Mouse (Mus musculus): ENCODE data around the gene Tspan5. TPM values are rescaled to one million over a fixed set of nuclear protein-coding genes. Genes with fewer than 3 reads are reported as not detected.

Gene Tspan5
- total and polyA plus RNA-seq, 2 experiments from 2014 or later: 7.7 to 25.4 TPM

DNA sequence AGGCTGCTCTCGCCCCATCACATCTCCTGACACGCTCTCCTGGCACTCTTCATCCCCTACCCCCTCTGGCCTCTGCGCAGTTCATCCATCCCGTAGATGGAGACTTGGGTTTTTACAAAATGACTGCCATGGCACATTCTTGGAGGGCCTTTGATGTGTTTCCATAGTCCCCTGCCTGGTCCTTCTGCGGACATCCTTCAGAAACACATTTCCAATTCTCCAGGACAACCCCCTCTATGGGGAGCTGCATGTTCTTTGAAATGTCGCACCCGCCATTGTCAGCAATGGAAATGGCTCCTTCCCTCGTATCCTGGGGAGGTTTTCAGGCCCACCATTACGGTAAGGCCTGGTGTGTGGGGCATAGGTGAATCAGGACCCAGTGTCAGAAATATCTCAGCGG lies 134.4 kb downstream of the Tspan5 start:
- no peak for ATAC-seq (ENCODE audit: insufficient read depth, low read depth)

DNA sequence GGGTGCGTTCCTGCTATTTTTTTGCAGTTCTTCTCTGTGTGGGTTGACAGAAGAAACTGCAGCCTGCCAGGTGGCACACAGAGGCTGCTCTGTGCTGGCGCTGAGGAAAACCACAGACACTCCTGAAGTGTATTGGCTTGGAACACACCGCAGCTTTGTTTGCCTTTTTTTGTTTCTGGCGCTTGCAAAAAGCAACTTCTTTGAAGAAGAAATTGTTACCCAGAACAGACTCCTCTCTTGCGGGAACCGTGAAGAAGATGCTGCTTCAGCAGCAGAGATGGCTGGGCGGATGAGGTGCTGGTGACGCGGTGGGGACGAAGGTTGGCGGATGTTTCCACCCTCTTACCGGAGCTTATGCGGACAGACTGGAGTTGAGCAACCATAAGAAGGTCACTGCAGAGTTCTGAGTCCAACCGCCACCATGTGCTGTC lies 135.0 kb downstream of the Tspan5 start:
- Histone ChIP-seq H3K27ac (ENCODE audit: low read depth) (peak overlapping the region; percentile 51; the same call in 1 of the 2 replicates), H3K4me1 (ENCODE audit: control insufficient read depth, insufficient read depth) (peaks cover 6% of the 10 kb centered on the region; the same call in 1 of the 2 replicates), H3K36me3 (replicated peaks; ENCODE audit: control insufficient read depth, insufficient read depth, low read length) (no peaks in the 10 kb centered on the region), H3K4me2 (ENCODE audit: low read depth, low read length) (peak overlapping the region; percentile 21; the same call in 1 of the 2 replicates), H3K9ac (replicated peaks; ENCODE audit: low read depth, low read length) (no peak overlapping the region), H3K27me3 (ENCODE audit: control insufficient read depth, insufficient read depth, low read length) (no peaks in the 10 kb centered on the region), H3K4me3 (ENCODE audit: low read depth, low read length) (no peak overlapping the region), H3K9me3 (replicated peaks; ENCODE audit: control insufficient read depth, low read length) (no peaks in the 10 kb centered on the region)
- TF ChIP-seq EP300 (IDR thresholded peaks at IDR 0.05; ENCODE audit: low read depth) (no peak), CTCF (IDR thresholded peaks at IDR 0.05; ENCODE audit: low read depth) (no peak)
- DNase-seq (ENCODE audit: low spot score) (no peak), ATAC-seq (ENCODE audit: insufficient read depth, low read depth) (no peak)
- WGBS: 87% methylated on average over 14 of the region's 14 CpGs

More for the DNA sequence above, 134.4 kb downstream of the Tspan5 start:
- no peaks in the 10 kb centered on the region for H3K27me3 ChIP-seq (ENCODE audit: control insufficient read depth, insufficient read depth, low read length)
- 0 out of 2 replicates have a peak, but pooled peaks cover under 1% of the 10 kb centered on the region for H3K4me1 ChIP-seq (ENCODE audit: control insufficient read depth, insufficient read depth)
- H3K36me3 ChIP-seq (replicated peaks; ENCODE audit: control insufficient read depth, insufficient read depth, low read length): no peaks in the 10 kb centered on the region
- peak overlapping the region; percentile 51; the same call in 1 of the 2 replicates for H3K27ac ChIP-seq (ENCODE audit: low read depth)
- DNase-seq (ENCODE audit: low spot score): no peak
- no peak overlapping the region for H3K9ac ChIP-seq (replicated peaks; ENCODE audit: low read depth, low read length)
- WGBS: 92% methylated on average over 10 of the region's 10 CpGs
- H3K9me3 ChIP-seq (replicated peaks; ENCODE audit: control insufficient read depth, low read length): no peaks in the 10 kb centered on the region
- H3K4me3 ChIP-seq (ENCODE audit: low read depth, low read length): no peak overlapping the region
- H3K4me2 ChIP-seq (ENCODE audit: low read depth, low read length): no peak overlapping the region
- TF ChIP-seq EP300 (IDR thresholded peaks at IDR 0.05; ENCODE audit: low read depth): no peak

DNA sequence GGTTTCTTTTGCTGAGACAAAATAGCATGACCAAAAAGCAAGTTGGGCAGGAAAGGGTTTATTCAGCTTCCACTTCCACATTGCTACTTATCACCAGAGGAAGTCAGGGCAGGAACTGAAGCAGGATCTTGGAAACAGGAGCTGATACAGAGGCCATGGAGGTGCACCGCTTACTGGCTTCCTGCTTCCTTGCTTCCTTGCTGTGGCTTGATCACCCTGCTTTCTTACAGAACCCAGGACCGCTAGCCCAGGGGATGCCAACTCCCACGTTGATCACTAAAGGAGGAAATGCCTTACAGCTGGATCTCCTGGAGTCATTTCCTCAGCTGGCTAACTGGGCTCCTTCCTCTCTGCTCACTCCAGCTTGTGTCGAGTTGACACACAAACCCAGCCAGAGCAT lies 135.7 kb downstream of the Tspan5 start:
- Histone ChIP-seq H3K27me3 (ENCODE audit: control insufficient read depth, insufficient read depth, low read length) (no peaks in the 10 kb centered on the region), H3K9ac (replicated peaks; ENCODE audit: low read depth, low read length) (no peak overlapping the region), H3K27ac (ENCODE audit: low read depth) (peak overlapping the region; percentile 51; the same call in 1 of the 2 replicates), H3K36me3 (replicated peaks; ENCODE audit: control insufficient read depth, insufficient read depth, low read length) (no peaks in the 10 kb centered on the region), H3K4me2 (ENCODE audit: low read depth, low read length) (no peak overlapping the region; the same call in 1 of the 2 replicates), H3K4me3 (ENCODE audit: low read depth, low read length) (no peak overlapping the region), H3K4me1 (ENCODE audit: control insufficient read depth, insufficient read depth) (peaks cover 11% of the 10 kb centered on the region; the same call in 1 of the 2 replicates), H3K9me3 (replicated peaks; ENCODE audit: control insufficient read depth, low read length) (no peaks in the 10 kb centered on the region)
- ATAC-seq (ENCODE audit: insufficient read depth, low read depth) (0 out of 2 replicates have a peak, but pooled peaks have one; percentile 40), DNase-seq (ENCODE audit: low spot score) (peak; percentile 20)
- 39% methylated on average over 4 of the region's 4 CpGs for WGBS
- no peak for TF ChIP-seq CTCF (IDR thresholded peaks at IDR 0.05; ENCODE audit: low read depth)
- TF ChIP-seq EP300 (IDR thresholded peaks at IDR 0.05; ENCODE audit: low read depth): no peak

DNA sequence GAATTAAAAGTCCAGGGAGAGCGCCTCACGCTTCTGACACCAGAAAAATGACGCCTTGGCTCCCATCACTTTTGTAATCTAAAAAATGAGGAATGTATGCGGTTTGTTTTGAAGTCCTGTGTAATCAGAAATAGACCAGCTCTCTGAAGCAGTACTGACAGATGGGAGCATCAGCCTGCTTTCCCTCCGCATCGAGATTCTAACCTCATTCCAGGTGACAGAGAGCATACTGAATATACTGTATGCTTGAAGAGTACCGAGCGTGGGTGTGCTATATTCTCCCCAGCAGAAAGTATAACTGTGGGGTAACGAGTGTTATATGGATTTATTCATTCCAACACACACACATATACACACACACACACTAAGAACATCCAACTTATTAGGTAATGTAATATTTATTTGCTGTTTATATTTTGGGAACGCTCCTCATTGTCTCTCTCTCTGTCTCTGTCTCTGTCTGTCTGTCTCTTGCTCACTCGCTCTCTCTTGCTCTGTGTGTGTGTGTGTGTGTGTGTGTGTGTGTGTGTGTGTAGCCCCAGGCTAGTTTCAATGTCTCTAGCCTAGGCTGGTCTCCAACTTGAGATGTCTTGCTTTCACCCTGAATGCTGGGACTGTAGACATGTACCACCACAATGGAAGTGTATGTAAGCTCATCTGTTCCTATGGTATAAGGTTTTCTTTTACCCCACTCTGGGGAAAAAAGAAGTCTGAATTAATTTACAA lies 139.2 kb downstream of the Tspan5 start:
- ATAC-seq (ENCODE audit: insufficient read depth, low read depth): no peak

DNA sequence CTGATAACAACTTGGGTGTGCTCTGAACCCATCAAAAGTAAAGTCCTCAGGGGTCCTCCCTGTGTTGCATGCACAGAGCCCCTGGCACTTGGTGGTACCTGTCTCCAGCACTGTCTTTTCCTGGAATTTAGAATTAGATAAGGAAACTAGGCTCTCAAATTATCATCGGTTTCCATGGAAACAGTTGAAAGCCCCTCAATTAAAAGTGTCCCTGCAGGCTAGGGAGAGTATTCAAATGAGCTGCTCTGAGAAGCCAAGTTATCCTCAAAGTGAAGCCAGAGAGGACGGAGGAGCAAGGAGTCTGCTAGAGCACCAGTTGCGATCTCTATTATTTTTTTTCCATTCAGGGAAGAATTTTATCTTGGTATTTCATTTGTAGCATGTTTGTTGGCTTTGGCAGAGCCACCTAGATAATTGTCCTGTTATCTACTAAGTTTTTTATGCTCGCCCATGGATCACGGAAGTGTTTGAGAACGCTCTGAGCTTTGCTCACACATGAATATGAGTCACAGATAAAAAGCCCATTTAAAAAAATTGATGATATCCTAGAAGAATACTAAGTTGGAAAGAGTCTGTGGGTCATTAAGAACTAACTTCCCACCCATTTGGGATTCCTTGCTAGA lies 139.8 kb downstream of the Tspan5 start:
- H3K4me2 ChIP-seq (ENCODE audit: low read depth, low read length): no peak overlapping the region
- TF ChIP-seq CTCF (IDR thresholded peaks at IDR 0.05; ENCODE audit: low read depth) (no peak), EP300 (IDR thresholded peaks at IDR 0.05; ENCODE audit: low read depth) (no peak)
- H3K27ac ChIP-seq (ENCODE audit: low read depth): no peak overlapping the region
- H3K9me3 ChIP-seq (replicated peaks; ENCODE audit: control insufficient read depth, low read length): no peaks in the 10 kb centered on the region
- ATAC-seq (ENCODE audit: insufficient read depth, low read depth) (no peak), DNase-seq (ENCODE audit: low spot score) (no peak)
- no peaks in the 10 kb centered on the region for H3K36me3 ChIP-seq (replicated peaks; ENCODE audit: control insufficient read depth, insufficient read depth, low read length)
- 30% methylated on average over 6 of the region's 6 CpGs for WGBS
- peaks cover 11% of the 10 kb centered on the region; the same call in 1 of the 2 replicates for H3K4me1 ChIP-seq (ENCODE audit: control insufficient read depth, insufficient read depth)
- no peaks in the 10 kb centered on the region for H3K27me3 ChIP-seq (ENCODE audit: control insufficient read depth, insufficient read depth, low read length)
- H3K4me3 ChIP-seq (ENCODE audit: low read depth, low read length): no peak overlapping the region
- no peak overlapping the region for H3K9ac ChIP-seq (replicated peaks; ENCODE audit: low read depth, low read length)

More for the DNA sequence above, 139.2 kb downstream of the Tspan5 start:
- no peak for DNase-seq (ENCODE audit: low spot score)
- H3K4me2 ChIP-seq (ENCODE audit: low read depth, low read length): no peak overlapping the region
- no peak overlapping the region for H3K4me3 ChIP-seq (ENCODE audit: low read depth, low read length)
- H3K36me3 ChIP-seq (replicated peaks; ENCODE audit: control insufficient read depth, insufficient read depth, low read length): no peaks in the 10 kb centered on the region
- 70% methylated on average over 11 of the region's 11 CpGs for WGBS
- H3K4me1 ChIP-seq (ENCODE audit: control insufficient read depth, insufficient read depth): peaks cover 11% of the 10 kb centered on the region; the same call in 1 of the 2 replicates
- no peak overlapping the region for H3K27ac ChIP-seq (ENCODE audit: low read depth)
- no peaks in the 10 kb centered on the region for H3K27me3 ChIP-seq (ENCODE audit: control insufficient read depth, insufficient read depth, low read length)
- TF ChIP-seq EP300 (IDR thresholded peaks at IDR 0.05; ENCODE audit: low read depth) (no peak), CTCF (IDR thresholded peaks at IDR 0.05; ENCODE audit: low read depth) (no peak)
- H3K9ac ChIP-seq (replicated peaks; ENCODE audit: low read depth, low read length): no peak overlapping the region
- H3K9me3 ChIP-seq (replicated peaks; ENCODE audit: control insufficient read depth, low read length): no peaks in the 10 kb centered on the region
